Comparison of ENCODE assay signal across 28 mouse cellular contexts in the genomic region with DNA sequence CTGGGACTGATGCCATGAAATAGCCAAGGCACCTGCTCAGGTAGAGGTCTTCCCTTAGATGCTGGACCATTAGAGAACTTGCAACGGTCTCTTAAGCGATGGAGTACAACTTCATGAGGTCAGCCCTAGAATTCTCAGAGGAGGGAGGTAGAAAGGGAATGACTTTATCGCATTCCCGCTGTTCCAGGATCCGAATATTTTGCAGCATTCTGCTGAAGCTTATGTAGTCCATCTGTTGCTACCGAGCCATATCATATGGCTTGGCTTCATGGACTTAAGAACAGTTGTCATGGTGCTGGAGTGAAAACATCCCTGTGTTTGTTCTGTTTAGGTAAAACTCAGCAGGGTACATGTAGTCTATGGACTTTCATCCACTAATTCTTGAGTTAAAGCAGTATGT.
DNase-seq lines count a peak whose midpoint lies in the region; ATAC-seq lines count a peak whose summit lies in the region.
"Had no signal": no experiment of that assay in that cellular context is flagged by ENCODE, and none has a peak within 500 bp of the region (broad histone marks: within the 10 kb centered on the region; RNA-seq: fewer than 3 reads in every experiment).

No protein-coding gene starts in this region.

- WGBS in heart, embryonic 16.5 days = 83% methylated on average over 6 of the region's 6 CpGs

- no peak overlapping the region for H3K4me2 ChIP-seq in heart, embryonic 16.5 days (ENCODE audit: low read depth, low read length)
- H3K4me2 ChIP-seq: embryonic facial prominence, embryonic 13.5 days; heart, embryonic 12.5 days; hindbrain, embryonic 15.5 days; limb, embryonic 13.5 days; liver, embryonic 11.5 days; lung, embryonic 15.5 days; midbrain, embryonic 15.5 days had no signal

- ATAC-seq in heart, embryonic 16.5 days (replicated peaks; ENCODE audit: extremely low read depth, insufficient read depth, low FRiP score) = 0 out of 2 replicates have a peak, but pooled peaks have one; percentile 10
- ATAC-seq: activated CD4-positive, CD25-positive, alpha-beta regulatory T cell, adult 4 months; inflammation-experienced regulatory T-cells, adult 6 months; midbrain, embryonic 15.5 days had no signal

- peak; percentile 50 for DNase-seq in cerebellum, adult 9-10 months
- no peak for DNase-seq in cerebellum, adult 8-10 months
- no peak for DNase-seq in heart, postnatal 25 days (ENCODE audit: low spot score)
- DNase-seq in right cerebral cortex, postnatal 10 days (ENCODE audit: low spot score in 2 of 2) = peak; percentile 34 to 35
- DNase-seq in right cerebral cortex, adult 2 months (ENCODE audit: low spot score in 2 of 2) = no peak
- DNase-seq in B cell, adult 2 months = no peak
- DNase-seq: adrenal gland, adult 2 months; adrenal gland, postnatal 36 days; heart, adult 2 months; heart, postnatal 10 days; kidney, adult 11 months; kidney, postnatal 14 days; right cerebral cortex, adult 18-20 months; thymus, postnatal 4 days had no signal

- no peak overlapping the region for H3K9ac ChIP-seq in heart, embryonic 16.5 days (ENCODE audit: low read length)
- H3K9ac ChIP-seq: embryonic facial prominence, embryonic 13.5 days; heart, embryonic 12.5 days; hindbrain, embryonic 15.5 days; limb, embryonic 13.5 days; lung, embryonic 15.5 days; midbrain, embryonic 15.5 days had no signal

- no peak overlapping the region for H3K4me3 ChIP-seq in heart, embryonic 16.5 days (ENCODE audit: low read length)
- H3K4me3 ChIP-seq: embryonic facial prominence, embryonic 13.5 days; forebrain, embryonic 10.5 days; heart, adult 2 months; heart, embryonic 12.5 days; hindbrain, embryonic 10.5 days; hindbrain, embryonic 15.5 days; limb, embryonic 13.5 days; lung, embryonic 15.5 days; midbrain, embryonic 10.5 days; midbrain, embryonic 15.5 days had no signal

- H3K27ac ChIP-seq in heart, embryonic 16.5 days (ENCODE audit: low read length) = no peak overlapping the region
- H3K27ac ChIP-seq: embryonic facial prominence, embryonic 13.5 days; forebrain, embryonic 10.5 days; heart, adult 2 months; hindbrain, embryonic 10.5 days; hindbrain, embryonic 15.5 days; limb, embryonic 13.5 days; lung, embryonic 15.5 days; midbrain, embryonic 10.5 days; midbrain, embryonic 15.5 days had no signal

- H3K27me3 ChIP-seq in heart, embryonic 16.5 days (ENCODE audit: control insufficient read depth, insufficient read depth, low read length) = no peaks in the 10 kb centered on the region
- H3K27me3 ChIP-seq: CH12.LX; embryonic facial prominence, embryonic 13.5 days; heart, embryonic 12.5 days; hindbrain, embryonic 15.5 days; limb, embryonic 13.5 days; lung, embryonic 15.5 days; midbrain, embryonic 15.5 days had no signal

- intact Hi-C loops in heart, postnatal 25 days (cut with DNase I) = no loop called here

- H3K9me3 ChIP-seq in heart, embryonic 16.5 days (replicated peaks; ENCODE audit: control insufficient read depth, low read length) = no peaks in the 10 kb centered on the region
- H3K9me3 ChIP-seq: embryonic facial prominence, embryonic 13.5 days; forebrain, embryonic 10.5 days; heart, embryonic 12.5 days; hindbrain, embryonic 10.5 days; hindbrain, embryonic 15.5 days; limb, embryonic 13.5 days; lung, embryonic 15.5 days; midbrain, embryonic 10.5 days; midbrain, embryonic 15.5 days had no signal

- H3K36me3 ChIP-seq in heart, embryonic 16.5 days (ENCODE audit: control insufficient read depth, insufficient read depth) = no peaks in the 10 kb centered on the region
- H3K36me3 ChIP-seq: forebrain, embryonic 10.5 days; heart, embryonic 12.5 days; hindbrain, embryonic 10.5 days; hindbrain, embryonic 15.5 days; lung, embryonic 15.5 days; midbrain, embryonic 10.5 days; midbrain, embryonic 15.5 days had no signal

- peaks cover 10% of the 10 kb centered on the region for H3K4me1 ChIP-seq in heart, embryonic 16.5 days (ENCODE audit: control insufficient read depth, insufficient read depth, low read length)
- H3K4me1 ChIP-seq: embryonic facial prominence, embryonic 13.5 days; forebrain, embryonic 10.5 days; hindbrain, embryonic 10.5 days; hindbrain, embryonic 15.5 days; midbrain, embryonic 10.5 days; midbrain, embryonic 15.5 days had no signal

Comparison
In these comparisons a context has a peak if more than half of its experiments do, and no peak if none do; other contexts are left out.
1. DNase-seq: peak in cerebellum, adult 9-10 months (single experiment) and right cerebral cortex, postnatal 10 days (2 of 2); none in cerebellum, adult 8-10 months (single experiment), heart, postnatal 25 days (single experiment), right cerebral cortex, adult 2 months (0 of 2) and B cell, adult 2 months (0 of 2).